In the genomic region with DNA sequence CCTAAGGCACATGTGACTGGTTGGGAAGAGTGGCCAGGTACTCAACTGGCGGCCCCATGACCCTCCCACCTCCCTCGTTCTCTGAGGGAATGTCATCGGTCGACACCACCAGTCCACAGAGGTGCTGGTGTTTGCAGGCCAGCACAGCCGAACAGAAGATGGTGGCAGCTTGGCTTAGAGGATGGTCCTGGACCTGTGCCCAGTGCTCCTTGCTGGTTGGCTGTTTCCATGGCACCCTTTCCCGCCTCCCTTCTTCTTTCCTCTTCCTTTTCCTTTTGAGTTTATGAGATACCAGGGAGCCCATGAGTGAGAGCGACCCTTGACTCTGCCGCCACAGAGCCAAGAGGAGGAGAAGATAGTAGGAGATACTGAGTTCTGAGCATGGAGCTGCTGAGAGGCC, we compare ENCODE assay signal across 24 mouse cellular contexts. TPM values are rescaled to one million over a fixed set of nuclear protein-coding genes. Genes with fewer than 3 reads are reported as not detected.
A peak's percentile ranks its signal among the peaks of the same experiment; 100 is the strongest.
DNase-seq lines count a peak whose midpoint lies in the region; ATAC-seq and TF ChIP-seq lines count a peak whose summit lies in the region.
"Had no signal": no experiment of that assay in that cellular context is flagged by ENCODE, and none has a peak within 500 bp of the region (broad histone marks: within the 10 kb centered on the region; RNA-seq: fewer than 3 reads in every experiment).

No protein-coding gene starts in this region.

- 65% methylated on average over 8 of the region's 8 CpGs for WGBS in forebrain, postnatal 0 days
- WGBS in forebrain, embryonic 13.5 days: 82% methylated on average over 8 of the region's 8 CpGs

- no peaks in the 10 kb centered on the region for H3K27me3 ChIP-seq in forebrain, postnatal 0 days (ENCODE audit: insufficient read depth, low read length)
- H3K27me3 ChIP-seq in forebrain, embryonic 13.5 days: no peaks in the 10 kb centered on the region
- H3K27me3 ChIP-seq: embryonic facial prominence, embryonic 12.5 days; heart, embryonic 12.5 days; midbrain, embryonic 12.5 days had no signal

- no peak overlapping the region for H3K4me3 ChIP-seq in forebrain, postnatal 0 days (ENCODE audit: low read depth, low read length)
- H3K4me3 ChIP-seq in forebrain, embryonic 13.5 days: no peak overlapping the region
- H3K4me3 ChIP-seq: embryonic facial prominence, embryonic 12.5 days; heart, embryonic 12.5 days; limb, embryonic 10.5 days; midbrain, embryonic 12.5 days had no signal

- H3K4me2 ChIP-seq in forebrain, postnatal 0 days (ENCODE audit: low read depth): no peak overlapping the region
- H3K4me2 ChIP-seq in forebrain, embryonic 13.5 days: no peak overlapping the region
- H3K4me2 ChIP-seq: embryonic facial prominence, embryonic 12.5 days; heart, embryonic 12.5 days; liver, embryonic 11.5 days; midbrain, embryonic 12.5 days had no signal

- H3K9me3 ChIP-seq in forebrain, postnatal 0 days (ENCODE audit: low read length): no peaks in the 10 kb centered on the region
- no peaks in the 10 kb centered on the region for H3K9me3 ChIP-seq in forebrain, embryonic 13.5 days (replicated peaks)
- H3K9me3 ChIP-seq: embryonic facial prominence, embryonic 12.5 days; G1E; heart, embryonic 12.5 days; limb, embryonic 10.5 days; midbrain, embryonic 12.5 days had no signal

- ATAC-seq in forebrain, postnatal 0 days: no peak
- no peak for ATAC-seq in forebrain, embryonic 13.5 days
- ATAC-seq: CD4-positive, CD25-positive, alpha-beta regulatory T cell, adult 4 months; hindbrain, embryonic 16.5 days had no signal

- no peaks in the 10 kb centered on the region for H3K36me3 ChIP-seq in forebrain, postnatal 0 days (ENCODE audit: insufficient read depth)
- H3K36me3 ChIP-seq in forebrain, embryonic 13.5 days (ENCODE audit: poor library complexity, severe bottlenecking): no peaks in the 10 kb centered on the region
- H3K36me3 ChIP-seq: embryonic facial prominence, embryonic 12.5 days; heart, embryonic 12.5 days; limb, embryonic 10.5 days; midbrain, embryonic 12.5 days had no signal

- H3K4me1 ChIP-seq in forebrain, postnatal 0 days (ENCODE audit: insufficient read depth): 0 out of 2 replicates have a peak, but pooled peaks cover 4% of the 10 kb centered on the region
- peaks cover 3% of the 10 kb centered on the region; the same call in 1 of the 2 replicates for H3K4me1 ChIP-seq in forebrain, embryonic 13.5 days
- H3K4me1 ChIP-seq: midbrain, embryonic 12.5 days had no signal

- TF ChIP-seq CTCF in forebrain, postnatal 0 days (IDR thresholded peaks at IDR 0.05; ENCODE audit: low read depth): no peak

- no peak overlapping the region for H3K9ac ChIP-seq in forebrain, postnatal 0 days
- H3K9ac ChIP-seq in forebrain, embryonic 13.5 days: no peak overlapping the region
- H3K9ac ChIP-seq: embryonic facial prominence, embryonic 12.5 days; heart, embryonic 12.5 days; midbrain, embryonic 12.5 days had no signal

- no peak overlapping the region for H3K27ac ChIP-seq in forebrain, postnatal 0 days (ENCODE audit: low read depth, low read length)
- H3K27ac ChIP-seq in forebrain, embryonic 13.5 days: no peak overlapping the region
- H3K27ac ChIP-seq: embryonic facial prominence, embryonic 12.5 days; limb, embryonic 10.5 days; macrophage; midbrain, embryonic 12.5 days had no signal

- DNase-seq in adrenal gland, postnatal 25 days: peak; percentile 5
- no peak for DNase-seq in adrenal gland, adult 18-20 months (ENCODE audit: low spot score in 2 of 2)
- DNase-seq in forebrain, postnatal 0 days: peak; percentile 67
- DNase-seq in left cerebral cortex, postnatal 25 days (ENCODE audit: low spot score in 2 of 2): peak; percentile 6 to 21
- DNase-seq in left cerebral cortex, postnatal 36 days (ENCODE audit: low spot score in 2 of 2): no peak
- DNase-seq in brain, adult 2 months (ENCODE audit: low read depth, low spot score): peak; percentile 59
- no peak for DNase-seq in frontal cortex, postnatal 25 days (ENCODE audit: low spot score in 2 of 2)
- DNase-seq: kidney, adult 11 months; lung, adult 2 months had no signal

- intact Hi-C loops in left cerebral cortex, postnatal 25 days (cut with DNase I): no loop called here
- intact Hi-C loops in left cerebral cortex, postnatal 36 days (cut with DNase I): no loop called here

RNA-seq across cellular contexts. Expression of gene Defb23, which starts 21.1 kb away (rescaled TPM):
- not detected in 2 replicates for total RNA-seq in adrenal gland, postnatal 25 days (2021)
- not detected for total RNA-seq in adrenal gland, adult 18-20 months (2021)
- not detected in 2 replicates for total RNA-seq in forebrain, postnatal 0 days (2014; rRNA removed)
- polyA plus RNA-seq in forebrain, postnatal 0 days (2015; fragmentation: Nextera tagmentation; extraction: Ambion mirVana): not detected in 2 replicates
- polyA plus RNA-seq in forebrain, embryonic 13.5 days (2015; fragmentation: Nextera tagmentation; extraction: Ambion mirVana): not detected in 2 replicates
- total RNA-seq in left cerebral cortex, postnatal 25 days (2021): not detected
- total RNA-seq in left cerebral cortex, postnatal 36 days (2021): not detected
- total RNA-seq: G1E; gastrocnemius, postnatal 4 days; heart, postnatal 25 days; neutrophil, adult 5-6 weeks had no signal
- polyA plus RNA-seq: CD4-positive, CD25-positive, alpha-beta regulatory T cell, adult 4 months; embryonic facial prominence, embryonic 12.5 days; G1E; heart, embryonic 12.5 days; hindbrain, embryonic 16.5 days; limb, embryonic 10.5 days; liver, embryonic 11.5 days; lung, adult 2 months; macrophage; midbrain, embryonic 12.5 days; stomach, embryonic 16.5 days had no signal

RNA-seq across cellular contexts. Expression of gene 6820408C15Rik, which starts 27.9 kb away (rescaled TPM):
- total RNA-seq in adrenal gland, postnatal 25 days (2021): not detected in 2 replicates
- under 1 TPM; 0.36 to 0.74 TPM for total RNA-seq in adrenal gland, adult 18-20 months (2021)
- 2.3 and 5.0 TPM in 2 replicates for total RNA-seq in forebrain, postnatal 0 days (2014; rRNA removed)
- polyA plus RNA-seq in forebrain, postnatal 0 days (2015; fragmentation: Nextera tagmentation; extraction: Ambion mirVana): 5.6 and 6.4 TPM in 2 replicates
- 1.6 and 2.6 TPM in 2 replicates for polyA plus RNA-seq in forebrain, embryonic 13.5 days (2015; fragmentation: Nextera tagmentation; extraction: Ambion mirVana)
- total RNA-seq in left cerebral cortex, postnatal 25 days (2021): 1 to 10 TPM; 2.1 to 2.2 TPM
- 1 to 10 TPM; 2.1 to 3.6 TPM for total RNA-seq in left cerebral cortex, postnatal 36 days (2021)
- total RNA-seq: neutrophil, adult 5-6 weeks had no signal
- polyA plus RNA-seq: CD4-positive, CD25-positive, alpha-beta regulatory T cell, adult 4 months; macrophage had no signal

RNA-seq across cellular contexts. Expression of gene Zcchc3, which starts 28.5 kb away (rescaled TPM):
- 7.6 and 8.3 TPM in 2 replicates for total RNA-seq in adrenal gland, postnatal 25 days (2021)
- 1 to 10 TPM; 6.8 to 7.8 TPM for total RNA-seq in adrenal gland, adult 18-20 months (2021)
- total RNA-seq in forebrain, postnatal 0 days (2014; rRNA removed): 10.5 and 16.4 TPM in 2 replicates
- polyA plus RNA-seq in forebrain, postnatal 0 days (2015; fragmentation: Nextera tagmentation; extraction: Ambion mirVana): 13.5 and 15.4 TPM in 2 replicates
- 25.3 and 25.9 TPM in 2 replicates for polyA plus RNA-seq in forebrain, embryonic 13.5 days (2015; fragmentation: Nextera tagmentation; extraction: Ambion mirVana)
- 1 to 10 TPM; 9.5 to 9.9 TPM for total RNA-seq in left cerebral cortex, postnatal 25 days (2021)
- 10 to 100 TPM in 1 of 2 experiments, 1 to 10 TPM in 1; 9.5 to 11.3 TPM for total RNA-seq in left cerebral cortex, postnatal 36 days (2021)

RNA-seq across cellular contexts. Expression of gene Defb20, which starts 33.6 kb away (rescaled TPM):
- total RNA-seq in adrenal gland, postnatal 25 days (2021): not detected in 2 replicates
- not detected for total RNA-seq in adrenal gland, adult 18-20 months (2021)
- total RNA-seq in forebrain, postnatal 0 days (2014; rRNA removed): not detected in 2 replicates
- not detected in 2 replicates for polyA plus RNA-seq in forebrain, postnatal 0 days (2015; fragmentation: Nextera tagmentation; extraction: Ambion mirVana)
- polyA plus RNA-seq in forebrain, embryonic 13.5 days (2015; fragmentation: Nextera tagmentation; extraction: Ambion mirVana): not detected in 2 replicates
- not detected for total RNA-seq in left cerebral cortex, postnatal 25 days (2021)
- not detected for total RNA-seq in left cerebral cortex, postnatal 36 days (2021)
- total RNA-seq: gastrocnemius, postnatal 4 days; heart, postnatal 25 days; neutrophil, adult 5-6 weeks had no signal
- polyA plus RNA-seq: CD4-positive, CD25-positive, alpha-beta regulatory T cell, adult 4 months; embryonic facial prominence, embryonic 12.5 days; G1E; heart, embryonic 12.5 days; hindbrain, embryonic 16.5 days; limb, embryonic 10.5 days; liver, embryonic 11.5 days; lung, adult 2 months; macrophage; midbrain, embryonic 12.5 days; stomach, embryonic 16.5 days; thymus, postnatal 0 days had no signal

RNA-seq across cellular contexts. Expression of gene Sox12, which starts 45.4 kb away (rescaled TPM):
- total RNA-seq in adrenal gland, postnatal 25 days (2021): 17.0 and 22.8 TPM in 2 replicates
- 1 to 10 TPM; 3.5 to 7.3 TPM for total RNA-seq in adrenal gland, adult 18-20 months (2021)
- 47.1 and 47.8 TPM in 2 replicates for total RNA-seq in forebrain, postnatal 0 days (2014; rRNA removed)
- polyA plus RNA-seq in forebrain, postnatal 0 days (2015; fragmentation: Nextera tagmentation; extraction: Ambion mirVana): 10.0 and 11.9 TPM in 2 replicates
- 15.8 and 17.6 TPM in 2 replicates for polyA plus RNA-seq in forebrain, embryonic 13.5 days (2015; fragmentation: Nextera tagmentation; extraction: Ambion mirVana)
- total RNA-seq in left cerebral cortex, postnatal 25 days (2021): 10 to 100 TPM; 14.0 to 15.6 TPM
- 10 to 100 TPM; 14.7 to 15.6 TPM for total RNA-seq in left cerebral cortex, postnatal 36 days (2021)

Comparison
In these comparisons a context has a peak if more than half of its experiments do, and no peak if none do; other contexts are left out.
1. DNase-seq: peak in adrenal gland, postnatal 25 days (single experiment), forebrain, postnatal 0 days (single experiment), left cerebral cortex, postnatal 25 days (2 of 2) and brain, adult 2 months (single experiment); none in adrenal gland, adult 18-20 months (0 of 2), left cerebral cortex, postnatal 36 days (0 of 2) and frontal cortex, postnatal 25 days (0 of 2).